9 mouse cellular contexts compared by ENCODE assay signal in genomic region chr13:21993957-21994738, GRCm38 (mm10). TPM values are rescaled to one million over a fixed set of nuclear protein-coding genes. Genes with fewer than 3 reads are reported as not detected.
DNase-seq lines count a peak whose midpoint lies in the region; ATAC-seq lines count a peak whose summit lies in the region.
"Had no signal": no experiment of that assay in that cellular context is flagged by ENCODE, and none has a peak within 500 bp of the region (broad histone marks: within the 10 kb centered on the region; RNA-seq: fewer than 3 reads in every experiment).

No protein-coding gene starts in this region.

- DNase-seq in heart, adult 18-20 months = peak; percentile 22 to 51
- no peak for DNase-seq in heart, postnatal 25 days (ENCODE audit: low spot score)
- peak; percentile 62 for DNase-seq in testis, postnatal 14 days (ENCODE audit: low spot score)
- DNase-seq in testis, postnatal 10 days (ENCODE audit: low spot score) = no peak
- no peak for DNase-seq in frontal cortex, postnatal 14 days (ENCODE audit: low spot score in 2 of 2)
- DNase-seq in cerebellum, adult 9-11 months = no peak

- no peak overlapping the region for H3K9ac ChIP-seq in heart, embryonic 15.5 days

- peaks cover 19% of the 10 kb centered on the region for H3K4me1 ChIP-seq in heart, embryonic 15.5 days (replicated peaks)

- no peak overlapping the region for H3K27ac ChIP-seq in heart, embryonic 15.5 days
- no peak overlapping the region for H3K27ac ChIP-seq in macrophage

- ATAC-seq in heart, embryonic 15.5 days (replicated peaks; ENCODE audit: insufficient number of reproducible peaks, insufficient read depth, low FRiP score, low read depth) = no peak

- H3K4me3 ChIP-seq in heart, embryonic 15.5 days = no peak overlapping the region
- H3K4me3 ChIP-seq in macrophage (ENCODE audit: inconsistent target) = peak overlapping the region; percentile 49; the same call in 1 of the 2 replicates

- no peaks in the 10 kb centered on the region for H3K9me3 ChIP-seq in heart, embryonic 15.5 days (replicated peaks)

- H3K79me2 ChIP-seq in macrophage (ENCODE audit: inconsistent target) = no peaks in the 10 kb centered on the region

- intact Hi-C loops in heart, postnatal 25 days (cut with DNase I) = loop anchor here (2.0 kb wide), 1 partner anchor 21 kb away; no protein-coding TSS in a partner anchor

- H3K36me3 ChIP-seq in heart, embryonic 15.5 days = no peaks in the 10 kb centered on the region
- H3K36me3 ChIP-seq in macrophage (ENCODE audit: inconsistent target) = no peaks in the 10 kb centered on the region

- 4% methylated on average over 22 of the region's 22 CpGs for WGBS in heart, embryonic 15.5 days
- 12% methylated on average over 22 of the region's 22 CpGs for WGBS in macrophage (ENCODE audit: missing documents)

- H3K4me2 ChIP-seq in heart, embryonic 15.5 days = peak overlapping the region; percentile 62

- H3K27me3 ChIP-seq in heart, embryonic 15.5 days = peaks cover 44% of the 10 kb centered on the region

RNA-seq across cellular contexts. Expression of gene Pom121l2, which starts 13.2 kb away (rescaled TPM):
- total RNA-seq in heart, adult 18-20 months (2021) = not detected
- not detected for total RNA-seq in heart, postnatal 25 days (2021)
- polyA plus RNA-seq in heart, embryonic 15.5 days (2015; fragmentation: Nextera tagmentation; extraction: Ambion mirVana) = not detected in 2 replicates
- total RNA-seq in macrophage (2018; cell fraction: chromatin; rRNA removed) = not detected
- not detected for total RNA-seq in macrophage (2018; cell fraction: cytosol; rRNA removed)
- total RNA-seq in macrophage (2018; cell fraction: nucleus; rRNA removed) = not detected
- not detected in 3 replicates for polyA plus RNA-seq in macrophage (2018)
- total RNA-seq: hematopoietic stem cell, adult 5-6 weeks had no signal

RNA-seq across cellular contexts. Expression of gene Prss16, which starts 15.4 kb away (rescaled TPM):
- total RNA-seq in heart, adult 18-20 months (2021) = not detected
- total RNA-seq in heart, postnatal 25 days (2021) = not detected
- polyA plus RNA-seq in heart, embryonic 15.5 days (2015; fragmentation: Nextera tagmentation; extraction: Ambion mirVana) = 9.5 and 113 TPM in 2 replicates
- total RNA-seq in macrophage (2018; cell fraction: chromatin; rRNA removed) = 1 to 10 TPM in 15 of 26 experiments, under 1 TPM in 8, not detected in 3; 0.43 to 2.8 (median 1.2) TPM
- 1 to 10 TPM in 11 of 26 experiments, under 1 TPM in 15; 0.47 to 1.7 (median 0.96) TPM for total RNA-seq in macrophage (2018; cell fraction: cytosol; rRNA removed)
- 1 to 10 TPM in 11 of 26 experiments, under 1 TPM in 11, not detected in 4; 0.24 to 7.9 (median 1.0) TPM for total RNA-seq in macrophage (2018; cell fraction: nucleus; rRNA removed)
- polyA plus RNA-seq in macrophage (2018) = 0.52 to 2.6 TPM (median 1.3 TPM) in 3 replicates

RNA-seq across cellular contexts. Expression of gene Hist1h2ah, which starts 41.2 kb away (rescaled TPM):
- total RNA-seq in heart, adult 18-20 months (2021) = 10 to 100 TPM; 10.9 to 12.6 TPM
- total RNA-seq in heart, postnatal 25 days (2021) = 10 to 100 TPM; 32.9 to 34.9 TPM
- polyA plus RNA-seq in heart, embryonic 15.5 days (2015; fragmentation: Nextera tagmentation; extraction: Ambion mirVana) = 3.5 TPM in 1 of 2 replicates, not detected in the other
- total RNA-seq in macrophage (2018; cell fraction: chromatin; rRNA removed) = 1 to 10 TPM in 4 of 26 experiments, not detected in 22; 4.8 to 9.5 (median 6.2) TPM
- 10 to 100 TPM in 4 of 26 experiments, 1 to 10 TPM in 16, under 1 TPM in 5, not detected in 1; 0.61 to 14.1 (median 2.7) TPM for total RNA-seq in macrophage (2018; cell fraction: cytosol; rRNA removed)
- 10 to 100 TPM in 2 of 26 experiments, 1 to 10 TPM in 5, not detected in 19; 2.1 to 14.1 (median 7.4) TPM for total RNA-seq in macrophage (2018; cell fraction: nucleus; rRNA removed)
- not detected in 3 replicates for polyA plus RNA-seq in macrophage (2018)

RNA-seq across cellular contexts. Expression of gene Hist1h2bk, which starts 41.5 kb away (rescaled TPM):
- total RNA-seq in heart, adult 18-20 months (2021) = 10 to 100 TPM; 15.2 to 16.5 TPM
- total RNA-seq in heart, postnatal 25 days (2021) = 10 to 100 TPM; 17.2 to 23.4 TPM
- polyA plus RNA-seq in heart, embryonic 15.5 days (2015; fragmentation: Nextera tagmentation; extraction: Ambion mirVana) = 1.6 and 1.7 TPM in 2 replicates
- 10 to 100 TPM in 1 of 26 experiments, 1 to 10 TPM in 7, not detected in 18; 2.4 to 16.4 (median 4.6) TPM for total RNA-seq in macrophage (2018; cell fraction: chromatin; rRNA removed)
- 10 to 100 TPM in 18 of 26 experiments, 1 to 10 TPM in 8; 2.8 to 48.5 (median 15.5) TPM for total RNA-seq in macrophage (2018; cell fraction: cytosol; rRNA removed)
- 10 to 100 TPM in 4 of 26 experiments, 1 to 10 TPM in 14, not detected in 8; 1.7 to 28.5 (median 5.0) TPM for total RNA-seq in macrophage (2018; cell fraction: nucleus; rRNA removed)
- not detected in 3 replicates for polyA plus RNA-seq in macrophage (2018)

RNA-seq across cellular contexts. Expression of gene Hist1h4i, which starts 47.0 kb away (rescaled TPM):
- total RNA-seq in heart, adult 18-20 months (2021) = 10 to 100 TPM; 15.0 to 20.2 TPM
- 10 to 100 TPM; 17.8 to 19.0 TPM for total RNA-seq in heart, postnatal 25 days (2021)
- polyA plus RNA-seq in heart, embryonic 15.5 days (2015; fragmentation: Nextera tagmentation; extraction: Ambion mirVana) = 8.6 and 12.1 TPM in 2 replicates
- 100 to 1,000 TPM in 1 of 26 experiments, 10 to 100 TPM in 19, 1 to 10 TPM in 6; 6.1 to 101 (median 14.6) TPM for total RNA-seq in macrophage (2018; cell fraction: chromatin; rRNA removed)
- total RNA-seq in macrophage (2018; cell fraction: cytosol; rRNA removed) = 10 to 100 TPM in 19 of 26 experiments, 1 to 10 TPM in 7; 7.6 to 21.9 (median 12.5) TPM
- 100 to 1,000 TPM in 3 of 26 experiments, 10 to 100 TPM in 20, 1 to 10 TPM in 3; 5.4 to 144 (median 26.7) TPM for total RNA-seq in macrophage (2018; cell fraction: nucleus; rRNA removed)
- 2.6 to 11.5 TPM (median 7.3 TPM) in 3 replicates for polyA plus RNA-seq in macrophage (2018)

Comparison
In these comparisons a context has a peak if more than half of its experiments do, and no peak if none do; other contexts are left out.
1. DNase-seq: peak in heart, adult 18-20 months (2 of 2) and testis, postnatal 14 days (single experiment); none in heart, postnatal 25 days (single experiment), testis, postnatal 10 days (single experiment), frontal cortex, postnatal 14 days (0 of 2) and cerebellum, adult 9-11 months (single experiment).